Mouse (Mus musculus): ENCODE data around the gene Cep131.

Gene Cep131

DNA sequence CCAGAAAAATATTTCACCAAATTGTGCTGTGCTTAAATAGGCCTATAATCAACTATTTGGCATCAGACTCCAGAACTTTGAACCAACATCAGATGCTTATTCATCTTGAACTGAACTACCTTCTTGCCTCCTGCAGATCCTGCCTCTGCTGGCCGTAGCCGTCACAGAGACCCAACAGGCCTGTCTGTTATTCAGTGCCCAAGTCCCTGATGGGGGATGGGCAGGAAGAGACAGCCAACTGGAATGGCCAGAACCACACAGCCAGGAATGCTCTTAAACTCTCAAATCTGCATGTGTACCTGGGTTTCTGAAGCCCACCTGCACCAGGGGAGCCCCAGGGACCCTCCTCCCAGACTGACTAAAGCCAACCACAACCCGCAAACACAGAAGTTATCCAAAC, 59.7 kb downstream of the Cep131 start:
- DNase-seq (ENCODE audit: low spot score in 2 of 2), result no peak

DNA sequence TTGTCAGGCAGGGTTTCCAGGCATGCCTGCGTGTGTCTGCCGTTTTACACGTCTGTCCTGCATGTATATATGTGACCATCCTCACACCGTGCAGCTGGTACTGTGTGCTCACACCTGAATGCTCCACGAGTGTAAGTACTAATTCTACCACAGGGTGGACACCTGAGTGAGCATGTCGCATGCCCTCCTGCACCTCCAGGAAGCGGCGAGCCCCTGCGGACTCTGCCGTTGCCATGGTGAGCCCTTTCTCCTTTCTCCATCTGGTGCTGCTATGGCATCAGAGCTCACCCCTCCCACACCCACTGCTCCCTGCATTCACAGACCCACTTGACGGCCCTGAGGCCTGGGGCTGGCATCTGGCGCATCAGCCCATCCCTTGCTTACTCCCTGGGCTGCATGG, 63.8 kb downstream of the Cep131 start:
- no peak for DNase-seq (ENCODE audit: low spot score in 2 of 2)

DNA sequence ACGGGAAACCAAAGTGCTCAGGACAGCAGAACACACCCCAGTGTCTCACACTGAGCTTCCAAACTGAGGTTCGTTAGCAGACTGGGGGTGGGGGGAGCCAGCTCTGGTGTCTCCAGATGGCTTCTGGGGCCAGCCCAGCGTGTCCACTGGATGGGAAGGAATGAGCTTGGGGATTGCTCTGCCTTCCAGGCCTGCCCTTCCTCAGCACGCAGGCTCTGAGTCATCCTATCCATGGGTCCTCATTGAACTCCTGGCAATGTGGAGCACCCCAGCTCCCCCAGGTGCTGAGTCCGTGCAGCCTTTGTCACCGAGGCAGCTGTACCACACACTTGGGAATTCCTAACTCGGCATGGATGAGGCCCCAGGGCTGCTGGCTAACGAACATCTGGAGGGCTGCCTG, 64.4 kb downstream of the Cep131 start:
- no peak for DNase-seq (ENCODE audit: low spot score in 2 of 2)

DNA sequence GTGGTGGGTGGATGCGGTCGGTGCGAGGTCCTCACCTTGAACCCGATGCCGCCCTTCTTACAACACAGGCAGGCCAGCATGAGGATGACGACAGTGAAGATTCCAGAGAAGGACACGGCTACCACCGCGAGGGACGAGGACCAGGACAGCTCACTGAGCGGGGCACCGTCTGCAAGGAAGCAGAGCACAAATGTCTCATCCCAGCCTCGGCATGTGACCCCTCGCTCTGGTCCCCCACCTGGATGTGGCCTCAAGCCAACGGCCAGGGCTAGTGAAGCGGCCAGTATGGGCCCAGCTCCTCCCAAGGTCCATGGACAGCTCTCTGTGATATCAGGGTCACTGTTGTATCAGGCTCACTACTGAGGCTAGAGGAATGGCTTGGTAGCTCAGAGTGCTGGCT, 65.3 kb downstream of the Cep131 start:
- DNase-seq (ENCODE audit: low spot score in 2 of 2), result no peak

DNA sequence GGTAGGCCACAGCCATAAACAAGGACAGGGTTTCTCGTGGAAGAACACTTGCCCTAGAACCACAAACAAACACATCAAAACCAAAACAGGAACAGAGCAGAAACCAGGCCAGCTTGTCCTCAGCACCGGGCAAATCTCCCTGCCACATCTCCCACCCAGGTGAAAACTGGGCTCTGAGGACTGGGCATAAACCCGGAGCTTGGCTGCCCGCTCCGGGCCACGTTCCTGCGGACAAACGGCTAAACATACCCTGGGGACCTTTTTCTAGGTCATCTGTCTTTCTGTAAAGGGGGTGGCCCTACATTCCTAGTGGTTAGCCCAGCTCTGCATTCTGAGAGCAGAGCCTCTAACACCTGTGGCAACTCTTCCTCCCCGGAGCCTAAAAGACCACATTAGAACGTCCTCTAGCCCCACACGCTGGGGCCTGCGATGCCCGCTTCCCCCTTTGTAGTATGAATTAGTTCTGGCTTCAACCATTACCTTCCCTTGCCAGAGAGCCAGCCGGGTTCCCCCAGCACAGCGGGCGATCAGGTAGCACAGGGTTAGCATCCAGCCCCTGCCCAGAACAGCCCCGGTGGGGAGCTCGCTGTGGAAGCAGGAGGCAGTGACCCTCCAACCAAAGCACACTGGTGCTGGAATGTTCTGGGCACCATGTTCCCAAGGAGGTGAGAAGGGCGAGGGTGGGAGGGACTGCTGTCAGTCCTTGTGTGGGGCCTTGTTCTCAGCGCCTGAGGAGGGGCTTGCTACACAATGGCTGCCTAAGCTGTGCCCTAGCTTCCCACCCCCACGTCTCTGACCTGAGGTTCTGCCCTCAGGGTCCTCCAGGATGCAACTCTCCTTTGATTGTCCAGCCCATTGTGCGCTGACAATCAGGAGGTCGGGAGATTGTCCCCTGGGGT, 66.8 kb downstream of the Cep131 start:
- DNase-seq (ENCODE audit: low spot score in 2 of 2), result no peak

DNA sequence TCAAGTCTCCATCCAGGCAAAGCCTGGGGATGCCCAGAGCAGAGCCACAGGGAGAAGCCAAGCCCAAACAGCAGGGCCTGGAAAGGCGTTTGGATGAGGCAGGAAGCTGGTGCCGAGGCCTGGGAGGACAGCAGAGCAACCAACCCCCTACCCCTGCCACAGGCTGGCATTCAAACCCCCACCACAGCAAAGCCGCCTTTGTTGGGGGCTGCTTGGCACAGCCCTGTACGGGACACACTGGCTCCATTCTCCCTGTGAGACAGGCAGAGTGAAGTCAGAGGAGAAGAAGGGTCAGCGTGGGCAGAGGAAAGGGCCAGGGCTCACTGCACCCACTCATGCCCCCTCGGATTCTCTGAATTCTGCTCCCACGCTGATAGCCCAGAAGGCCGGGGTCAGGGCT, 69.6 kb downstream of the Cep131 start:
- DNase-seq (ENCODE audit: low spot score in 2 of 2), result no peak

DNA sequence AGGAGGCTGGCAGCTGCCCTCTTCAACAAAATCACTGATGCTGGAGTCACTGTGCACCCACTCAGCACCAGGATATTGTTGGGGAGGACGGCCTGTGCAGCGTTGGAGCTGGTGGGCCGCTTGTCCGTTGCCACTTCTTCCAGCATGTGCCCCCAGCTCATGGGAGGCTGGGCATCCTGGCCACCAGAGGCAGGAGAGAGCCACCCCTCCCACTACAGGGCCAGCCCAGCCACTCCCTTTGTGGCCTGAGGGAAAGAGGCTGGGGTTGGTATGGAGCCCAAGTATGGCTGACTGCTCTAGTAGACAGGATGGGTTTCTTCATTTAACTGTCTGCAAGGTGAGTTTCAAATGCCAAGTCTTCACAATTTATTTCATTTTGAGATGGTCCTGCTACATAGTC, 71.9 kb downstream of the Cep131 start:
- no peak for DNase-seq (ENCODE audit: low spot score in 2 of 2)
